Mouse (Mus musculus): ENCODE results near the gene Cabp2. TPM values are rescaled to one million over a fixed set of nuclear protein-coding genes. Genes with fewer than 3 reads are reported as not detected.
A peak's percentile ranks its signal among the peaks of the same experiment; 100 is the strongest.
"Not testable (repeated sequence)": the region's sequence is repeated elsewhere in the genome, so short reads cannot be mapped to it uniquely, and the experiment has no call there.

Gene Cabp2
- total and polyA plus RNA-seq, 3 experiments = not detected

DNA sequence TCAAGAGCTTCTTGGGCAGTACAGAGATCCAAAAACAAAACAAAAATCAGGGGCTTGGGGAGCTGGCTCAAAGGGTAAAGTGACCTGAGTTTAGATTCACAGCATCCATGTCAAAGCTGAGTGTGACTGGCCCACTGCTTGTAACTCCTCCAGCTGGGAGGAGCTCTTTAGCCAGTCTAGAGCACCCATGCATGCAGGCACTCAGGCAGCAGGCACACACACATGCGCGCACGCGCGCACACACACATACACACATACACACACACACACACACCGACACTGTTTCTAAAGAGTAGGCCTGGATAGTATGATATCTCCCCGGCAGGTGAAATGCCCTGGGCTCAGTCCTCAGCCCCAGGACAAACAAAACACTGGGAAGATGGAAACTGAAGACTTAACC, 35.6 kb downstream of the Cabp2 start:
- Histone ChIP-seq H3K79me2 (replicated peaks; ENCODE audit: control insufficient read depth, insufficient read depth, low read length) (no peaks in the 10 kb centered on the region), H3K27ac (no peak overlapping the region), H3K4me1 (ENCODE audit: control insufficient read depth, insufficient read depth, low read length) (peaks cover 16% of the 10 kb centered on the region), H3K27me3 (ENCODE audit: control insufficient read depth, insufficient read depth, low read length) (no peaks in the 10 kb centered on the region), H3K9ac (ENCODE audit: low read depth, low read length) (no peak overlapping the region), H3K36me3 (ENCODE audit: control insufficient read depth, insufficient read depth, low read length) (peaks cover 2% of the 10 kb centered on the region; the same call in 1 of the 2 replicates), H3K4me3 (no peak overlapping the region)
- intact Hi-C loops (cut with DNase I) = no loop called here
- TF ChIP-seq POLR2A (IDR thresholded peaks at IDR 0.05; ENCODE audit: insufficient read depth, low read depth, low read length) (no peak), CTCF (IDR thresholded peaks at IDR 0.05) (no peak), EP300 (IDR thresholded peaks at IDR 0.05; ENCODE audit: insufficient read depth, low read depth, low read length) (no peak)
- DNase-seq = no peak
- 95% methylated on average over 7 of the region's 7 CpGs for WGBS

DNA sequence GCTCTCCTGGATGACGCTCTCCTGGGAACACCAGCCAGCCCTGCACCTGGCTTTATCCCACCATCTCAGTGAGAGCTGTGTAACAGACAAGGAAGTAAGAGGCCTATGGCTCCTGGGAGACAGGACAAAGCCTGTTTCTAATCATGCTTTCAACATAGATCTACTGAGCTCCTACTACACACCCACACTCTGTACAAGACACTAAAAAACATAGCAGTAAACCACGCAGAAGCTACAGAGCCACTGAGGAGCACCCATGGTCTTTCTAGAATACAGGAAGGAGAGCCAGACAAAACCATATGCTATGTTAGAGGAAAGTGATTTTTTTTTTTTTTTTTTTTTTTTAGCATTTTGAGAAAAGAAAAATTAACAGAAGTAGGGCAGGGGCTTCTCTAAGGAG, 37.0 kb downstream of the Cabp2 start:
- Histone ChIP-seq H3K79me2 (replicated peaks; ENCODE audit: control insufficient read depth, insufficient read depth, low read length) (no peaks in the 10 kb centered on the region), H3K4me3 (no peak overlapping the region), H3K4me1 (ENCODE audit: control insufficient read depth, insufficient read depth, low read length) (peaks cover 9% of the 10 kb centered on the region), H3K9ac (ENCODE audit: low read depth, low read length) (no peak overlapping the region), H3K27ac (no peak overlapping the region), H3K27me3 (ENCODE audit: control insufficient read depth, insufficient read depth, low read length) (no peaks in the 10 kb centered on the region), H3K36me3 (ENCODE audit: control insufficient read depth, insufficient read depth, low read length) (peaks cover 2% of the 10 kb centered on the region; the same call in 1 of the 2 replicates)
- no peak for DNase-seq
- no peak for TF ChIP-seq CTCF (IDR thresholded peaks at IDR 0.05)
- TF ChIP-seq POLR2A (IDR thresholded peaks at IDR 0.05; ENCODE audit: insufficient read depth, low read depth, low read length) = no peak
- TF ChIP-seq EP300 (IDR thresholded peaks at IDR 0.05; ENCODE audit: insufficient read depth, low read depth, low read length) = no peak
- intact Hi-C loops (cut with DNase I) = no loop called here
- WGBS = 96% methylated on average over 2 of the region's 2 CpGs

DNA sequence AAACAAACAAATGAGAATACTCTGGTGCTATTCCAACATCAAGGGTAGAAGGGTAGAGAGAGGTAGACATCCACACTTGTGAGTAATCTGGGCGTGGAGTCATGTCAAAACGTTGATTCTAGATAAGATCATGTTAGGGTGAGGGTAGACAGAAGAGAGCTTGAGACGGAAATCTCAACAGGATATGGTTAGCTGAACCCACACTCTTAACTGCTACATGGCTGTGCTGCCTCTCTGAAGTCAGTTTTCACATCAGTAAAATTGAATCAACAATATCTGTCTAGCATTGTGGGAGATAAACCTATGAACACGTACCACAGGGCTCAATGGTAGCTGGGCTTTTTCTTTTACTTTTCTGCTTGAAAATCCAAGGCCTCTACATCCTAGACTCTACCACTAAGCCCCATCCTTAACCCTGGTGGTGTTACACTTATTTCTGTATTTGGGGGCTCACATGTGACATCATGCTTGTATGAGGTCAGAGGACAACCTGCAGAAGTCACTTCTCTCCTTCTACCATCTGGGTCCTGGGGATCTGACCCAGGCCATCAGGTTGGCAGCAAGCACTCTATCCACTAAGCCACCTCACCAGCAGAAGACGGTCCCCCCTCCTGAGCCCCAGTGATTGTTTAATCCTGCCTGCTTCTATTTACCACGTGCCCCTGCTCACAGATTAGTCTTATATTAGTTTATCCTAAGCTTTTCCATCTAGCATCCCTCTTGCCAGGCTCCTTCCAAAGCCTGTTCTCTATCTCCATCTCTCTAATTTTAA, 38.5 kb downstream of the Cabp2 start:
- intact Hi-C loops (cut with DNase I) = no loop called here
- no peak for DNase-seq
- peaks cover 2% of the 10 kb centered on the region; the same call in 1 of the 2 replicates for H3K36me3 ChIP-seq (ENCODE audit: control insufficient read depth, insufficient read depth, low read length)
- peaks cover 5% of the 10 kb centered on the region for H3K4me1 ChIP-seq (ENCODE audit: control insufficient read depth, insufficient read depth, low read length)
- H3K79me2 ChIP-seq (replicated peaks; ENCODE audit: control insufficient read depth, insufficient read depth, low read length) = no peaks in the 10 kb centered on the region
- TF ChIP-seq EP300 (IDR thresholded peaks at IDR 0.05; ENCODE audit: insufficient read depth, low read depth, low read length) (no peak), CTCF (IDR thresholded peaks at IDR 0.05) (no peak), POLR2A (IDR thresholded peaks at IDR 0.05; ENCODE audit: insufficient read depth, low read depth, low read length) (no peak)
- no peak overlapping the region for H3K4me3 ChIP-seq
- 77% methylated on average over 6 of the region's 6 CpGs for WGBS
- H3K27me3 ChIP-seq (ENCODE audit: control insufficient read depth, insufficient read depth, low read length) = no peaks in the 10 kb centered on the region
- H3K27ac ChIP-seq = no peak overlapping the region
- no peak overlapping the region for H3K9ac ChIP-seq (ENCODE audit: low read depth, low read length)

DNA sequence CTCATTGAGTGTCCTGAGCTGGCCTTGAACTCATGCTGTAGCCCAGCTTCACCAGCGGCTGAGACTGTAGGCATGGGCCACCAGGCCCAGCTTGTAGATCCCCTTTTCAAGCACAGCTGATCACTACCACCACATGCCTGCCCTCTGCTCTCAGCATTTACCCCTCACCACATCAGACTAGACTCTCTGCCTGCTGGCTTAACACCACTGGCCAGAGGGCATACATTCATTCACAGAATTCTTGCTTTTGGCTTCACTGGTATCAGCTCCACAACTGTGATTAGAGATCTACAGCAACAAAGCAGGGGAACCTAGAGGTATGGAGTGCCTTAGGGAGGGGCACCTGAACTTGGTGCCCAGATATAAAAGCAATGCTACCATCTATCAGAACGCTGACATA, 39.1 kb downstream of the Cabp2 start:
- WGBS = 97% methylated on average over 2 of the region's 2 CpGs
- H3K27ac ChIP-seq = no peak overlapping the region
- TF ChIP-seq CTCF (IDR thresholded peaks at IDR 0.05) (no peak), EP300 (IDR thresholded peaks at IDR 0.05; ENCODE audit: insufficient read depth, low read depth, low read length) (no peak), POLR2A (IDR thresholded peaks at IDR 0.05; ENCODE audit: insufficient read depth, low read depth, low read length) (no peak)
- H3K27me3 ChIP-seq (ENCODE audit: control insufficient read depth, insufficient read depth, low read length) = no peaks in the 10 kb centered on the region
- H3K79me2 ChIP-seq (replicated peaks; ENCODE audit: control insufficient read depth, insufficient read depth, low read length) = no peaks in the 10 kb centered on the region
- H3K4me3 ChIP-seq = no peak overlapping the region
- peaks cover 8% of the 10 kb centered on the region for H3K4me1 ChIP-seq (ENCODE audit: control insufficient read depth, insufficient read depth, low read length)
- intact Hi-C loops (cut with DNase I) = no loop called here
- H3K36me3 ChIP-seq (ENCODE audit: control insufficient read depth, insufficient read depth, low read length) = peaks cover 2% of the 10 kb centered on the region; the same call in 1 of the 2 replicates
- H3K9ac ChIP-seq (ENCODE audit: low read depth, low read length) = no peak overlapping the region
- DNase-seq = no peak

DNA sequence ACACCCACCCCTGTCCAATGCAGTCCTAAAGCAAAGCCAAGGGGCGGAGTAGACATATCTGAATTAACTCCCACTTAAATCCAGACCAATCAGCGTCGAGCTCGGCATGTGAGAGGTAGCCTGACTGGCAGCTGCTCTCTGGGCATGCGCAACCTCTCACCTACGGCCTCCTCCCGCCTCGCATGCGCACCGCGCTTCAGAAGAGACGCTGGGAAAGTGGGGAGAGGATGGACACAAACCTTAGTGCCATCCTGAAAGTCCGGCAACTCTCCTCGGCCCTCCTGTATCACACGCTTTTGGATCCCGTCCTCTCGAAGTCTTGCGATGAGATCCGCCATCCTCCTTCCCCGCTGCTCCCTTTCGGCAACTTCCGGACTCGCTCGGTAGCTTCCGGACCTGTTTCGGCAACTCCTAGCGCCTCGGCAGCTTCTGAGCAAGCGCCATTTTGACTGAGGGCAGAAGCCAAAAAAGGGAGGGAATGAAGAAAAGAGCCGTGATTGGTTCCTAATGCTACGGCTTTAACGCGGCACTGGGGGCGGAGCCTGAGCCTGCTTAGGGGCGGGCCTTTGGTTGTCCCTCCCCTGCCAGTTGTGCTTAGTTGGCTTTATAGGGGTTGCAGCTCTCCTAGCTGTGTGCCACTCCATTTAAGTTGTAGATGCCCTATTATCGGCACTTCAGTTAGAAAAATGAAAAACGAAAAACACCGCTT, 39.9 kb downstream of the Cabp2 start:
- peak overlapping the region; percentile 95 for H3K27ac ChIP-seq
- DNase-seq = peak; percentile 98
- 3% methylated on average over 38 of the region's 38 CpGs for WGBS
- intact Hi-C loops (cut with DNase I) = loop anchor here (1.0 kb wide), 1 partner anchor 22 kb away; the partner anchor contains the start of gene Pitpnm1
- peaks cover 2% of the 10 kb centered on the region; the same call in 1 of the 2 replicates for H3K36me3 ChIP-seq (ENCODE audit: control insufficient read depth, insufficient read depth, low read length)
- H3K4me3 ChIP-seq = peak overlapping the region; percentile 66
- H3K4me1 ChIP-seq (ENCODE audit: control insufficient read depth, insufficient read depth, low read length) = peaks cover 8% of the 10 kb centered on the region
- no peaks in the 10 kb centered on the region for H3K27me3 ChIP-seq (ENCODE audit: control insufficient read depth, insufficient read depth, low read length)
- peak overlapping the region; percentile 63 for H3K9ac ChIP-seq (ENCODE audit: low read depth, low read length)
- TF ChIP-seq EP300 (IDR thresholded peaks at IDR 0.05; ENCODE audit: insufficient read depth, low read depth, low read length) (peak; percentile 76; the same call in 1 of the 2 replicates), POLR2A (IDR thresholded peaks at IDR 0.05; ENCODE audit: insufficient read depth, low read depth, low read length) (peak; percentile 87), CTCF (IDR thresholded peaks at IDR 0.05) (no peak)
- peaks cover under 1% of the 10 kb centered on the region for H3K79me2 ChIP-seq (replicated peaks; ENCODE audit: control insufficient read depth, insufficient read depth, low read length)

DNA sequence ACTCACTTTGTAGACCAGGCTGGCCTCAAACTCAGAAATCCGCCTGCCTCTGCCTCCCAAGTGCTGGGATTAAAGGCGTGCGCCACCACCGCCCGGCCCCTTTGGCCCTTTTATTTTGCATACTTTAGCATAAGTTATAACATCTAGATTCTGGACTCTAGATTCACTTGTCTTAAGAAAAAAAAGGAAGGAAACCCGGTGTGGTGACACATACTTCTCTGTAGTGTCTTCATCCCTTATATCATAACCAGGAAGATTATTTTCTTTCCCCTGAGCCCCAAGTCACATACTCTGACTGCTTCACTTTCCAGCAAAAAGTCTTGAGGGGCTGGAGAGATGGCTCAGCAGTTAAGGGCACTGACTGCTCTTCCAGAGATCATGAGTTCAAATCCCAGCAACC, 40.5 kb downstream of the Cabp2 start:
- intact Hi-C loops (cut with DNase I) = loop anchor here (1.0 kb wide), 1 partner anchor 23 kb away; the partner anchor contains the start of gene Pitpnm1
- not testable (repeated sequence) for H3K27me3 ChIP-seq (ENCODE audit: control insufficient read depth, insufficient read depth, low read length); H3K4me3 ChIP-seq; H3K79me2 ChIP-seq (replicated peaks; ENCODE audit: control insufficient read depth, insufficient read depth, low read length); H3K9ac ChIP-seq (ENCODE audit: low read depth, low read length); DNase-seq; H3K36me3 ChIP-seq (ENCODE audit: control insufficient read depth, insufficient read depth, low read length)
- WGBS = 54% methylated on average over 6 of the region's 6 CpGs
- Histone ChIP-seq H3K4me1 (ENCODE audit: control insufficient read depth, insufficient read depth, low read length) (peaks cover 10% of the 10 kb centered on the region), H3K27ac (peak overlapping the region; percentile 95; the same call in 1 of the 2 replicates)
